Mouse (Mus musculus) lung, postnatal 0 days (tissue): ENCODE measurements around the gene Slc25a27. TPM values are rescaled to one million over a fixed set of nuclear protein-coding genes. Genes with fewer than 3 reads are reported as not detected.
A peak's percentile ranks its signal among the peaks of the same experiment; 100 is the strongest.

ENCODE experiments used
- ATAC-seq: fragments of 200-750 bp; cut with Nextera tagmentation; 2 replicates; pipeline ENCODE4 v1.8.0; 2017; ENCODE audit warnings: moderate library complexity
- DNase-seq: peaks from one replicate; pipeline ENCODE4 v3.0.0-alpha.2; 2016; ENCODE audit warnings: low spot score
- H3K27ac ChIP-seq: fragments of 300-500 bp; sonication (generic); 2 replicates; pipeline ENCODE4 v1.5.1; 2014; ENCODE audit warnings: antibody characterized with exemption, mild to moderate bottlenecking, low read length, mixed read lengths
- H3K27me3 ChIP-seq: fragments of 300-500 bp; sonication (generic); replicated peaks from 2 replicates; pipeline ENCODE4 v1.6.1; 2014; ENCODE audit warnings: low read length, mixed read lengths; ENCODE audit not compliant: insufficient read depth
- H3K36me3 ChIP-seq: fragments of 300-500 bp; sonication (generic); 2 replicates; pipeline ENCODE4 v1.6.1; 2014; ENCODE audit warnings: low read length, mixed read lengths; ENCODE audit not compliant: insufficient read depth
- H3K4me1 ChIP-seq: fragments of 300-500 bp; sonication (generic); 2 replicates; pipeline ENCODE4 v1.6.1; 2014; ENCODE audit warnings: antibody characterized with exemption, low read depth, low read length, mixed read lengths; ENCODE audit not compliant: insufficient read depth
- H3K4me2 ChIP-seq: fragments of 300-500 bp; sonication (generic); replicated peaks from 2 replicates; pipeline ENCODE4 v1.6.1; 2014; ENCODE audit warnings: low read depth, mild to moderate bottlenecking, low read length, moderate library complexity, mixed read lengths
- H3K4me3 ChIP-seq: fragments of 300-500 bp; sonication (generic); 2 replicates; pipeline ENCODE4 v1.5.1; 2014; ENCODE audit warnings: low read depth, low read length
- H3K9ac ChIP-seq: fragments of 300-500 bp; sonication (generic); replicated peaks from 2 replicates; pipeline ENCODE4 v1.6.1; 2014; ENCODE audit warnings: low read depth, mild to moderate bottlenecking
- H3K9me3 ChIP-seq: fragments of 300-500 bp; sonication (generic); 2 replicates; pipeline ENCODE4 v1.6.1; 2016; ENCODE audit warnings: low read length, mixed read lengths
- CTCF ChIP-seq: IDR thresholded peaks from 2 replicates; pipeline ENCODE4 v1.5.1; 2016; ENCODE audit warnings: antibody characterized with exemption, mild to moderate bottlenecking
- EP300 ChIP-seq: IDR thresholded peaks from 2 replicates; pipeline ENCODE4 v1.6.1; 2016; ENCODE audit warnings: antibody characterized with exemption, mild to moderate bottlenecking, control low read depth
- WGBS: fragments of 180-500 bp; shearing (Covaris S2); extraction: QIAGEN DNeasy Blood & Tissue Kit; methylation state at CpG from one replicate; pipeline ENCODE4 v1.1.7; 2014; 5-methylcytosine and 5-hydroxymethylcytosine counted together
- polyA plus RNA-seq: library from polyadenylated mRNA; unstranded; fragments of >200 nt; fragmentation: Nextera tagmentation; extraction: Ambion mirVana; gene quantifications from 2 replicates; pipeline ENCODE4 v1.2.1, GENCODE M21; 2015

Gene Slc25a27
- 12.0 and 15.3 TPM in 2 replicates for polyA plus RNA-seq

DNA sequence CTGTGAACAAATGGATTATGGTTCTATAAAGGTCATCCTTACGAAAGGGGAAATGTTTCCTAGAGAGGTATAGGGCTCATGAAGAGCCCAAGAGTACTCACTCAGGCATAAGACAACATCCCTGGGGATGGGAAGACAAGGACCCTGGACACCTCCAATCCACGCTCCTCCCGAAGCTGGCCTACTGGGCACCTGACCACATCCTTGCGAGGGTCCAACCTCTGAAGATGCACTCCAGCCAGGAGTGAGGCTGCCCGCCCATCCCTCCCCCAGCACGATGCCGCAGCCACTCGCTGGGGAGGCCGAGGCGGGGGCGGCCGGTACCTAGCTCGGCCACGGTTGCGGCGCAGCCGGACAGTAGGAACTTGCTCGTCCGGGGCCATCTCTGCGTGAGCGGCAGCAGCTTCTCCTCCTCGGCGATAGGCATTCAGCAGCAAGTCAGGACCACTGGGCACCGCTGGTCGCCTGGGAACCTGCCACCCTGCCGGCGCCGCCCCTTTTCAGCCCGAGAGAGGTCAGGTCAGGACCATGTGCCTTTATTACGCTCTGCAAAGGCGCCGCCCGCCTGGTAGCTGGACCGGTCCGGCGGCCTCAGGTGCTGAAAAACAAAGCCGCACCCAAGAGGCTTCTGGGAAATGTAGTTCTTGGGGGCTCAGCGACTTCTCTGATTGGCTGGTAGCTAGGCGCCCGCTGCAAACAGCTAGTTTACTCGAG lies at the start of gene Slc25a27:
Gene Slc25a27 (minus strand): TSS at position 639 of the 714 bp plus-strand sequence.
- WGBS: 2% methylated on average over 40 of the region's 41 CpGs
- Histone ChIP-seq H3K4me2 (peak within 1 kb of the TSS; percentile 97), H3K36me3 (no peaks in the 10 kb centered on the region), H3K27me3 (no peaks in the 10 kb centered on the region), H3K9ac (peak within 1 kb of the TSS; percentile 57), H3K27ac (peak within 1 kb of the TSS; percentile 47), H3K4me1 (peaks cover 14% of the 10 kb centered on the region; the same call in 1 of the 2 replicates), H3K9me3 (no peaks in the 10 kb centered on the region), H3K4me3 (peak within 1 kb of the TSS; percentile 73)
- peak; percentile 98 for DNase-seq
- no peak for TF ChIP-seq CTCF
- TF ChIP-seq EP300: no peak
- ATAC-seq: peak; percentile 99

DNA sequence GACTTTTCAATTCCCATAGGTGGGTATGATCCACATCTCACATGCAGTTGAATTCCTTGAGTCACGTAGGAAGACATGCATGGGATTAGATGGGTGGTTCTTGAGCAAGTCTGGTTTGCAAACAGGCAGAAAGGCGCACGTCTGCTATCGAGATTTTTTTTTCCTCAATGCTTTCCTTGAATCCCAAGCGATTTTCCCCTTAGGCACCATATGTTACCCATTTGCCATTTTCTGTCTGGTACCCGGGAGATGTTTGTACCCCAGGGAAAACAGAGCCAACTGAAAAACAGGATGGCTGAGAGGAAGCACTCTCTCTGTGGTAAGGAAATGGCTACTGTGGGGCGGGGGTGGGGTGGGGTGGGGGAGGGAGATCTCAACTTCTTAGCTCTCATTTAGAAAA lies 49.6 kb upstream of the Slc25a27 start:
- H3K9ac ChIP-seq: no peak overlapping the region
- no peaks in the 10 kb centered on the region for H3K27me3 ChIP-seq
- ATAC-seq: no peak
- no peak for TF ChIP-seq CTCF
- no peak for TF ChIP-seq EP300
- H3K4me3 ChIP-seq: no peak overlapping the region
- WGBS: 67% methylated on average over 7 of the region's 7 CpGs
- H3K36me3 ChIP-seq: no peaks in the 10 kb centered on the region
- no peaks in the 10 kb centered on the region for H3K4me1 ChIP-seq
- H3K9me3 ChIP-seq: no peaks in the 10 kb centered on the region
- H3K4me2 ChIP-seq: no peak overlapping the region
- no peak overlapping the region for H3K27ac ChIP-seq
- no peak for DNase-seq

DNA sequence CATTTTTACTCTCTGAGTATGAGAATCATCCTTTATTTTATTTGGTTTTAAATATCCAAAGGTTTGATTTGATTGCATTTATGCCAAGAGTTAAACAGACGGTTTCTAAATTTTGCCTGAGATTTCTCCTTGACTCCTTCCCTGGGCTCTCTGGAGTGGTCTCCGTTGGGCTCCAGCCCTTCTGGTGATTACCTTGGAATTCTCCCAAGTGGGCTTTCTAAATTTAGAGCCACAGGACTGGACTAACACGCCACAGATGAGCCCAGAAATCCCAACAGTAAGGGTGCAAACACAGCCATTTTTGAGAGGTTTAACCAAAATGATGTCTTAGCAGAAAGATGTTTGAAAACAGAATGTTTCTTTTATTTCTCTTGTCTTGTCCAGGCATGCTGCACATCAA lies 47.2 kb upstream of the Slc25a27 start:
- Histone ChIP-seq H3K9ac (no peak overlapping the region), H3K9me3 (no peaks in the 10 kb centered on the region), H3K4me3 (no peak overlapping the region), H3K27ac (no peak overlapping the region), H3K4me1 (no peaks in the 10 kb centered on the region), H3K27me3 (no peaks in the 10 kb centered on the region), H3K4me2 (no peak overlapping the region), H3K36me3 (no peaks in the 10 kb centered on the region)
- DNase-seq (no peak), ATAC-seq (no peak)
- TF ChIP-seq CTCF: no peak
- TF ChIP-seq EP300: no peak
- WGBS: 30% methylated on average over 3 of the region's 3 CpGs

DNA sequence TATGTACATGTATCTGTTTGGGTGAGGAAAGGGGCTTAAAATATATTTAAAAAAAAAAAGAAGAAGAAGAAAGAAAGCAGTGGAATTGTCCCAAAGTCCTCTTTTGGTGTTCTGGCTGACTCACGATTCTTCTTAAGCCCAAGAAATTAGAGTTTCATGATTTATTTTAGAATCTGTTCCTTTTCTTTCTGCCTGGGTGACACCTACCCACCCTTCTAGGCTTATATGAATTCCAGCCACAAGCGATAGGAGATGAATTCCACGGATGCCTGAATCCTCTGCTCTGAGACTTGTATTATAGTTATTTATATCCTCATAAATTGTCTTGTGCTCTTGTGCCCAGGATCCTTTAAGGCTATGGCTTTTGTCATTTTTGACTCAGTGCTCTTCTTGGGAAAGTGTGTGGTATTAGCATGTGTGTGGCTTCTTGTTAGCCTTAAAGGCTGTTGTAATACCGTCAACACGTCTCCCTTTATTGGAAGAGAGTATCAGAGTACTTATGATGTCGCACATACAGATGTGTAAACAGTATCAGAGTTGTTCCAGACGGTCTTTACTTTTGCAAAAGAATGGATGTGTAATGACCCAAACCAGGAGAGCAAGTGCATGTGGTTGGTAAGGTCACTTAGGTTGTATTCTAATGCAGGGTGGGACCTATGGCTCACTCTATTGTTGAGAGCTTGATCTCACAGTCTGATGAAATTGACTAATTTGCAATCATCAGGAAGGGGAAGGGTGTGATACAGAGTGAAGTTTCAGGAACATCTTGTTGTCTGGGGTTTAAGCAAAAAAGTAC lies 44.7 kb upstream of the Slc25a27 start:
- H3K4me2 ChIP-seq: no peak overlapping the region

DNA sequence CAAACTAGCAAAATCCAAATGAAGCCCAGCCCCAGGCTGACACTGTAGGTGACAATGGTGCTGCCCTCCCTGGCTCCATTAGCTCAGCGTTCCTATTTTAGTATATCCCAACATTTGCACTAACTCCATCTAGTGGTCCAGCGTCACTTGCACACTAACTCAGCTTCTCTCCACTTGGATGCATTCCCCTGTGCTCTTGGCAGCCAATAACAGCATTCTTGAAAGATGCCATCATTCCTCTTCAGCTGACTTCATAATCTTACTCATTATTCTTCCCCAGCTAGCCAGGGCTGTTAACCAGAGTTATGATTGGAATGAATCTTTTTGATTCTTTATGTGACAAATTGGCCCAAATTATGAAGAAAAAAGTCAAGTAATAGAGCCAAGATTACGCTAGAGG lies 40.2 kb upstream of the Slc25a27 start:
- H3K4me3 ChIP-seq: no peak overlapping the region
- WGBS: 79% methylated on average over 3 of the region's 3 CpGs
- no peak overlapping the region for H3K9ac ChIP-seq
- H3K36me3 ChIP-seq: no peaks in the 10 kb centered on the region; the same call in 1 of the 2 replicates
- no peak overlapping the region for H3K27ac ChIP-seq
- no peaks in the 10 kb centered on the region for H3K9me3 ChIP-seq
- ATAC-seq (no peak), DNase-seq (peak; percentile 39)
- no peaks in the 10 kb centered on the region for H3K4me1 ChIP-seq
- no peak for TF ChIP-seq EP300
- TF ChIP-seq CTCF: peak; percentile 30; the same call in 1 of the 2 replicates
- H3K27me3 ChIP-seq: no peaks in the 10 kb centered on the region
- no peak overlapping the region for H3K4me2 ChIP-seq

More for the DNA sequence above, 44.7 kb upstream of the Slc25a27 start:
- Histone ChIP-seq H3K9ac (no peak overlapping the region), H3K9me3 (no peaks in the 10 kb centered on the region), H3K4me1 (no peaks in the 10 kb centered on the region), H3K27ac (no peak overlapping the region), H3K36me3 (no peaks in the 10 kb centered on the region; the same call in 1 of the 2 replicates), H3K27me3 (no peaks in the 10 kb centered on the region), H3K4me3 (no peak overlapping the region)
- 79% methylated on average over 7 of the region's 7 CpGs for WGBS
- ATAC-seq: no peak
- no peak for TF ChIP-seq CTCF
- TF ChIP-seq EP300: no peak
- no peak for DNase-seq

DNA sequence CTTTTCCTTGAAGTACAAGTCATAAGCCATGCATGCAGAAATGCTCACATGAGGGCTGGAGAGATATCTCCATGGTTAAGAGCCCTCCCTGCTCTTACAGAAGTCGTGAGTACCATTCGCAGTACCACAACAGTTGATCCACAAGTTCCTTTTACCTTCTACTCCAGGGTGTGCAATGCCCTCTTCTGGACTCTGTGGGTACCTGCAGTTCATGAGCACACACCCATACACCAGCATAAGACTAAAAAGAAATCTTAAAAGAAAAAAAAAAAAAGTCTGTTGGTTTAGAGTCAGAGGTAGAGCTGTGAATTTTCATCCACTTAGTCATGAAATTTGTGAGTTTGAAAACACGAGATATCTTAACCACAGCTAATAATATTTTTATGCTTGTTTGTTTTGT lies 39.7 kb upstream of the Slc25a27 start:
- 88% methylated on average over 3 of the region's 3 CpGs for WGBS
- TF ChIP-seq CTCF (peak; percentile 7; the same call in 1 of the 2 replicates), EP300 (no peak)
- no peak overlapping the region for H3K27ac ChIP-seq
- DNase-seq: no peak
- no peaks in the 10 kb centered on the region; the same call in 1 of the 2 replicates for H3K36me3 ChIP-seq
- no peaks in the 10 kb centered on the region for H3K27me3 ChIP-seq
- no peak overlapping the region for H3K9ac ChIP-seq
- no peaks in the 10 kb centered on the region for H3K9me3 ChIP-seq
- no peak overlapping the region for H3K4me2 ChIP-seq
- no peaks in the 10 kb centered on the region for H3K4me1 ChIP-seq
- H3K4me3 ChIP-seq: no peak overlapping the region
- no peak for ATAC-seq
